ENCODE assay signal across 23 mouse cellular contexts in the genomic region with DNA sequence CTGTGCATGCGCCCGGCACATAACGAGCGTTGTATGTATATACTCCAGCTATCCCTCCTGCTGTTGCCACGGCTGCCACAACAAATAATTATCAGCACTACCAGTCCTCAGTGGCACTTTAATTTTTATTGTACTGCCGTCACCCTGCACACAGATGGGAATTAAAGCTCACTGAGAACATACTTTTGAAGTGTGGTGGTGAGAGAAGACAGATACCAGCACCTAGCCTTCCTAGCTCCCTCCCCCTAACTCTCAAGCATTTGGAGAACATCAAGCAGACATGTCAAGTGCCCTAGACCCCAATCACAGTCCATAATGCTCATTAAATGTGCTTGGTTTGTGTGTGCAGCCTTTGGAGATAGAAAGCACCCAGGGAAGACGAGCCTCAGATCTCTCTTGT.
"Had no signal": no experiment of that assay in that cellular context is flagged by ENCODE, and none has a peak within 500 bp of the region (broad histone marks: within the 10 kb centered on the region; RNA-seq: fewer than 3 reads in every experiment).

No protein-coding gene starts in this region.

- ATAC-seq: liver, postnatal 0 days; lung, postnatal 0 days; midbrain, embryonic 15.5 days had no signal

- H3K4me3 ChIP-seq: layer of hippocampus, adult 2 months; limb, embryonic 12.5 days; limb, embryonic 15.5 days; midbrain, embryonic 12.5 days; midbrain, embryonic 15.5 days; neural tube, embryonic 12.5 days; neural tube, embryonic 15.5 days had no signal

- H3K36me3 ChIP-seq: limb, embryonic 12.5 days; limb, embryonic 15.5 days; midbrain, embryonic 12.5 days; midbrain, embryonic 15.5 days; neural tube, embryonic 12.5 days; neural tube, embryonic 15.5 days had no signal

- H3K4me2 ChIP-seq: limb, embryonic 12.5 days; limb, embryonic 15.5 days; liver, embryonic 11.5 days; lung, embryonic 14.5 days; midbrain, embryonic 12.5 days; midbrain, embryonic 15.5 days; neural tube, embryonic 12.5 days; neural tube, embryonic 15.5 days had no signal

- H3K27ac ChIP-seq: kidney, postnatal 0 days; layer of hippocampus, adult 2 months; limb, embryonic 12.5 days; limb, embryonic 15.5 days; liver, embryonic 14.5 days; macrophage; midbrain, embryonic 12.5 days; midbrain, embryonic 15.5 days; neural tube, embryonic 12.5 days; neural tube, embryonic 15.5 days; stomach, postnatal 0 days had no signal

- H3K9ac ChIP-seq: limb, embryonic 12.5 days; limb, embryonic 15.5 days; liver, embryonic 14.5 days; liver, postnatal 0 days; lung, embryonic 14.5 days; midbrain, embryonic 12.5 days; midbrain, embryonic 15.5 days; neural tube, embryonic 12.5 days; neural tube, embryonic 15.5 days had no signal

- H3K27me3 ChIP-seq: limb, embryonic 12.5 days; limb, embryonic 15.5 days; midbrain, embryonic 12.5 days; midbrain, embryonic 15.5 days; neural tube, embryonic 12.5 days; neural tube, embryonic 15.5 days had no signal

- DNase-seq: kidney, postnatal 25 days; layer of hippocampus, adult 9-11 months; liver, postnatal 0 days; lung, embryonic 14.5 days; right cerebral cortex, adult 18-20 months; right cerebral cortex, postnatal 14 days; right cerebral cortex, postnatal 4 days; thymus, adult 2 months; thymus, postnatal 14 days; thymus, postnatal 4 days had no signal

- H3K4me1 ChIP-seq: midbrain, embryonic 12.5 days; midbrain, embryonic 15.5 days; neural tube, embryonic 12.5 days; neural tube, embryonic 15.5 days had no signal

- H3K9me3 ChIP-seq: limb, embryonic 12.5 days; limb, embryonic 15.5 days; midbrain, embryonic 12.5 days; midbrain, embryonic 15.5 days; neural tube, embryonic 12.5 days; neural tube, embryonic 15.5 days had no signal
